Mouse (Mus musculus) MEL (cell line): ENCODE data around the gene Pdgfra. TPM values are rescaled to one million over a fixed set of nuclear protein-coding genes. Genes with fewer than 3 reads are reported as not detected.

Experiments used
- DNase-seq: peaks from one replicate; pipeline ENCODE4 v3.0.0; 2011; ENCODE audit warnings: low read depth, low spot score
- H3K27ac ChIP-seq: 2 replicates; pipeline ENCODE4 v1.5.1; 2012; ENCODE audit warnings: low read depth, mild to moderate bottlenecking, control low read depth, low read length, moderate library complexity; ENCODE audit not compliant: control insufficient read depth
- H3K27me3 ChIP-seq, 2 experiments: fragments of 150-350 bp in 1 of 2; sonication (generic) in 1 of 2; 2 replicates each; pipeline ENCODE4 v1.6.1; 2012; ENCODE audit warnings: low read length in 2 of 2, mild to moderate bottlenecking in 2 of 2, improper control_type of control experiment in 1 of 2, moderate library complexity in 1 of 2; ENCODE audit not compliant: insufficient read depth in 2 of 2, control insufficient read depth in 1 of 2
- H3K36me3 ChIP-seq, 2 experiments: 2 replicates each; pipeline ENCODE4 v1.6.1; 2012 to 2014; ENCODE audit warnings: low read length in 2 of 2, improper control_type of control experiment in 1 of 2, inconsistent platforms in 1 of 2, mild to moderate bottlenecking in 1 of 2; ENCODE audit not compliant: insufficient read depth in 2 of 2, control insufficient read depth in 1 of 2
- H3K4me1 ChIP-seq, 2 experiments: fragments of 150-350 bp in 1 of 2; sonication (generic) in 1 of 2; 2 replicates each; pipeline ENCODE4 v1.6.1; 2012; ENCODE audit warnings: low read length in 2 of 2, improper control_type of control experiment in 1 of 2, mild to moderate bottlenecking in 1 of 2; ENCODE audit not compliant: insufficient read depth in 2 of 2, control insufficient read depth in 1 of 2
- H3K4me3 ChIP-seq, 2 experiments: fragments of 150-350 bp in 1 of 2; sonication (generic) in 1 of 2; 2 replicates each; pipeline ENCODE4 v1.5.1; 2012; ENCODE audit warnings: low read depth in 2 of 2, low read length in 2 of 2, mild to moderate bottlenecking in 2 of 2, moderate library complexity in 2 of 2, control low read depth in 1 of 2, improper control_type of control experiment in 1 of 2; ENCODE audit not compliant: control insufficient read depth in 1 of 2, insufficient read depth in 1 of 2
- H3K79me2 ChIP-seq: 2 replicates; pipeline ENCODE4 v1.6.1; 2012; ENCODE audit warnings: mild to moderate bottlenecking, low read length, moderate library complexity; ENCODE audit not compliant: control insufficient read depth, poor library complexity, insufficient read depth
- H3K9ac ChIP-seq: 2 replicates; pipeline ENCODE4 v1.6.1; 2012; ENCODE audit warnings: low read depth, mild to moderate bottlenecking, control low read depth, low read length, moderate library complexity; ENCODE audit not compliant: control insufficient read depth, poor library complexity, severe bottlenecking
- H3K9me3 ChIP-seq: fragments of 150-350 bp; sonication (generic); replicated peaks from 2 replicates; pipeline ENCODE4 v1.6.1; 2012; ENCODE audit warnings: mild to moderate bottlenecking, low read length, improper control_type of control experiment, moderate library complexity; ENCODE audit not compliant: insufficient read depth
- CHD1 ChIP-seq: IDR thresholded peaks from 2 replicates; pipeline ENCODE4 v1.6.1; 2012; ENCODE audit warnings: low read depth, mild to moderate bottlenecking, inconsistent platforms, low read length, improper control_type of control experiment
- CTCF ChIP-seq, 3 experiments: IDR thresholded peaks in 2 of 3; conservative IDR thresholded peaks in 1 of 3; 2 replicates each; pipeline ENCODE4 v1.5.1; 2011 to 2012; ENCODE audit warnings: low read length in 3 of 3, low read depth in 2 of 3, mild to moderate bottlenecking in 2 of 3, improper control_type of control experiment in 1 of 3, inconsistent platforms in 1 of 3, mixed read lengths in 1 of 3, moderate library complexity in 1 of 3; ENCODE audit not compliant: control insufficient read depth in 1 of 3, insufficient read depth in 1 of 3, poor library complexity in 1 of 3, severe bottlenecking in 1 of 3
- GATA1 ChIP-seq: IDR thresholded peaks from 2 replicates; pipeline ENCODE4 v1.6.1; 2011; ENCODE audit warnings: low read depth, low read length, improper control_type of control experiment
- MAX ChIP-seq: IDR thresholded peaks from 2 replicates; pipeline ENCODE4 v1.6.1; 2011; ENCODE audit warnings: low read length, improper control_type of control experiment
- MAZ ChIP-seq: IDR thresholded peaks from 2 replicates; pipeline ENCODE4 v1.6.1; 2012; ENCODE audit warnings: low read depth, mild to moderate bottlenecking, inconsistent platforms, low read length, improper control_type of control experiment
- MEF2A ChIP-seq: IDR thresholded peaks from 2 replicates; pipeline ENCODE4 v1.6.1; 2014; ENCODE audit warnings: low read depth, mild to moderate bottlenecking, inconsistent platforms, low read length, improper control_type of control experiment; ENCODE audit not compliant: poor library complexity, insufficient replicate concordance, severe bottlenecking; ENCODE audit errors: extremely low read depth
- RAD21 ChIP-seq: IDR thresholded peaks from 2 replicates; pipeline ENCODE4 v1.6.1; 2011; ENCODE audit warnings: mild to moderate bottlenecking, low read depth, low read length, improper control_type of control experiment
- RCOR1 ChIP-seq: IDR thresholded peaks from 2 replicates; pipeline ENCODE4 v1.6.1; 2012; ENCODE audit warnings: low read depth, mild to moderate bottlenecking, inconsistent platforms, low read length, improper control_type of control experiment
- SMC3 ChIP-seq: IDR thresholded peaks from 2 replicates; pipeline ENCODE4 v1.6.1; 2011; ENCODE audit warnings: low read depth, low read length, improper control_type of control experiment
- UBTF ChIP-seq: IDR thresholded peaks from 2 replicates; pipeline ENCODE4 v1.6.1; 2012; ENCODE audit warnings: low read depth, mild to moderate bottlenecking, inconsistent platforms, low read length, improper control_type of control experiment, moderate library complexity, borderline replicate concordance; ENCODE audit not compliant: insufficient read depth
- USF2 ChIP-seq, 2 experiments: IDR thresholded peaks; 2 replicates each; pipeline ENCODE4 v1.6.1; 2011 to 2012; ENCODE audit warnings: improper control_type of control experiment in 2 of 2, low read length in 2 of 2, borderline replicate concordance in 1 of 2, inconsistent platforms in 1 of 2, low read depth in 1 of 2, mild to moderate bottlenecking in 1 of 2; ENCODE audit not compliant: insufficient read depth in 1 of 2
- ZC3H11A ChIP-seq: IDR thresholded peaks from 2 replicates; pipeline ENCODE4 v1.6.1; 2012; ENCODE audit warnings: low read depth, mild to moderate bottlenecking, inconsistent platforms, low read length, improper control_type of control experiment
- ZNF384 ChIP-seq: IDR thresholded peaks from 2 replicates; pipeline ENCODE4 v1.6.1; 2012; ENCODE audit warnings: low read depth, mild to moderate bottlenecking, inconsistent platforms, low read length, improper control_type of control experiment
- polyA plus RNA-seq, 2 experiments: library from polyadenylated mRNA; stranded (reverse) in 1 of 2; unstranded in 1 of 2; fragments of >175 nt in 1 of 2; fragments of >200 nt in 1 of 2; gene quantifications; 2 replicates each; pipeline versions ENCODE4 v1.2.1 to v1.2.4; 2012; ENCODE audit warnings: low replicate concordance in 2 of 2, low read depth in 1 of 2; ENCODE audit not compliant: insufficient read length in 2 of 2, insufficient read depth in 1 of 2, missing spikeins in 1 of 2
- total RNA-seq: library from RNA; depleted of rRNA; stranded (reverse); fragments of 300-350 nt; gene quantifications from 2 replicates; pipeline ENCODE4 v1.2.3, GENCODE M21; 2012

The Pdgfra gene
- total and polyA plus RNA-seq, 3 experiments = 0.07 TPM; not detected in 2

DNA sequence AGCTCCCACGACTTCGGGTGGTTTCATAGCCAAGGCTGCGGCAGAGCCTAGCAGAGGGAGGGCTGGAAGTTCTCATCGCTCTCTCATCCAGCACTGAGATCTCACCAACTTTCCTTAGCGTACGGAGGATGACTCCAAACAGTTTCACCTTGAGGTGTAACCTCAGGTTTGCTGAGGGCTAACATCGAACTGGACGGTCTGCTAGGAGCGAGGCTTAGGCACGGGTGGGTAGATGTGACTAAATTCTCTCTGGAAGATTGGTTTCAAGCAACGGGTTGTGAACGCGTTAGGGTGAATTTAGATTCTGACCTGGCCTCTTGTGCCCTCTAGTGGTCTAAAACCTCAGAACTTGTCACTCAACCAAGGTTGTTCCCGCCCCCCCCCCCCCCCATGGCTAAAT is 9.0 kb upstream of the Pdgfra start:
- Histone ChIP-seq H3K27ac (no peak overlapping the region), H3K9ac (no peak overlapping the region), H3K27me3 (peaks cover 0 to 1% of the 10 kb centered on the region in 2 experiments; a peak in 3 of 4 replicates), H3K4me1 (peaks cover 5 to 6% of the 10 kb centered on the region in 2 experiments; a peak in 3 of 4 replicates), H3K4me3 (no peak overlapping the region), H3K9me3 (no peaks in the 10 kb centered on the region), H3K79me2 (no peaks in the 10 kb centered on the region), H3K36me3 (peaks cover 0 to 9% of the 10 kb centered on the region in 2 experiments; a peak in 2 of 4 replicates)
- peak; percentile 61 for DNase-seq
- peak; percentile 72 for TF ChIP-seq RAD21
- TF ChIP-seq CHD1 = no peak
- TF ChIP-seq MAX = no peak
- TF ChIP-seq MAZ = no peak
- TF ChIP-seq CTCF (IDR thresholded peaks at IDR 0.05 in 2 of 3, conservative IDR thresholded peaks at IDR 0.05 in 1 of 3; ENCODE audit: control insufficient read depth in 1 of 3, insufficient read depth in 1 of 3, low read depth in 2 of 3, low read length in 3 of 3, poor library complexity in 1 of 3, severe bottlenecking in 1 of 3) = peak; percentile 32 to 64 (median 54); a peak in 5 of 6 replicates
- peak; percentile 44; the same call in 1 of the 2 replicates for TF ChIP-seq ZC3H11A
- TF ChIP-seq SMC3 = peak; percentile 66
- TF ChIP-seq, all 39 proteins: peak for 4

DNA sequence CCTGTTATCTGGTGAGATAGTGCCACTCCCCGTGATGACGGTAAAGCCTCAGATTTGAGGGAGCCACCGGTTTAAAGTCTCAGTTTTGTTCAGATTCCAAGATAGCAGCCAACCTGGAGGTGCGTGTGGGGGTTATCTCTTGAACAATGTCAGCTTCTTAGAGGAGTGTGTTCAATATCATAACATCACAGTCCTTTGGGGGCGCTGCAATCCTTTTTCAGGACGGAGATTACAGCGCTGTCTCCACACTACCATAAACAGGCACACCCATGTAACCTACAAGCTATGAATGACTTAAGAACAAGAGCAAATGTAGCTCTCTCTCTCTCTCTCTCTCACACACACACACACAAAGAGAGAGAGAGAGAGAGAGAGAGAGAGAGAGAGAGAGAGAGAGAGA is 8.3 kb upstream of the Pdgfra start:
- no peak overlapping the region for H3K4me3 ChIP-seq
- peaks cover 0 to 9% of the 10 kb centered on the region in 2 experiments; a peak in 2 of 4 replicates for H3K36me3 ChIP-seq
- no peak overlapping the region for H3K9ac ChIP-seq
- H3K79me2 ChIP-seq = no peaks in the 10 kb centered on the region
- H3K27me3 ChIP-seq = peaks cover 0 to 1% of the 10 kb centered on the region in 2 experiments; a peak in 3 of 4 replicates
- peak; percentile 10; the same call in 1 of the 2 replicates for TF ChIP-seq GATA1
- TF ChIP-seq USF2 (IDR thresholded peaks at IDR 0.05; ENCODE audit: borderline replicate concordance in 1 of 2, insufficient read depth in 1 of 2, low read depth in 1 of 2, low read length in 2 of 2) = no peak
- peak; percentile 81 for TF ChIP-seq RCOR1
- TF ChIP-seq CTCF (IDR thresholded peaks at IDR 0.05 in 2 of 3, conservative IDR thresholded peaks at IDR 0.05 in 1 of 3; ENCODE audit: control insufficient read depth in 1 of 3, insufficient read depth in 1 of 3, low read depth in 2 of 3, low read length in 3 of 3, poor library complexity in 1 of 3, severe bottlenecking in 1 of 3) = peak in 1 of 3 experiments; percentile 39; a peak in 2 of 6 replicates
- no peak for TF ChIP-seq ZNF384
- TF ChIP-seq MEF2A = no peak
- peak; percentile 38 for DNase-seq
- H3K4me1 ChIP-seq = peaks cover 5 to 6% of the 10 kb centered on the region in 2 experiments; a peak in 3 of 4 replicates
- no peak overlapping the region for H3K27ac ChIP-seq
- no peaks in the 10 kb centered on the region for H3K9me3 ChIP-seq

DNA sequence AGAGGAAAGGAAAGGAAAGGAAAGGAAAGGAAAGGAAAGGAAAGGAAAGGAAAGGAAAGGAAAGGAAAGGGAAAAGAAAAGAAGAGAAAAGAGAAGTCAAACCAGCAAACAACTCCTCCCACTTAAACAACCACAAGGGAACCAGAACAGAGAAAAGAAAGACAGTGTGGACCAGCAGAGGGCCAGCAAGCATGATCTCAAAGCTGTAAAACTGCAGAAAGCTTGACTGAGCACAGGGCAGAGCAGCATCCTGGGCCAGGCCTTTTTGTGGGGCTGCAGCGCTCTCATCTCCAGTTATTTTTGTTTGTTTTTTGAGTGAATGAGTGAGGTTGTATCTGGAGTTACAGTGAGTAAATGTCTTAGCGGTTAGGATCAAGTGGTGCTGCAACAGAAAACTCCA is 6.8 kb upstream of the Pdgfra start:
- H3K9me3 ChIP-seq = no peaks in the 10 kb centered on the region
- TF ChIP-seq CTCF (IDR thresholded peaks at IDR 0.05 in 2 of 3, conservative IDR thresholded peaks at IDR 0.05 in 1 of 3; ENCODE audit: control insufficient read depth in 1 of 3, insufficient read depth in 1 of 3, low read depth in 2 of 3, low read length in 3 of 3, poor library complexity in 1 of 3, severe bottlenecking in 1 of 3) (peak in 1 of 3 experiments; percentile 20; a peak in 1 of 6 replicates), UBTF (no peak)
- H3K4me3 ChIP-seq = no peak overlapping the region
- H3K27ac ChIP-seq = no peak overlapping the region
- no peaks in the 10 kb centered on the region for H3K79me2 ChIP-seq
- H3K9ac ChIP-seq = no peak overlapping the region
- H3K36me3 ChIP-seq = peaks cover 0 to 9% of the 10 kb centered on the region in 2 experiments; a peak in 2 of 4 replicates
- H3K4me1 ChIP-seq = peaks cover 5 to 6% of the 10 kb centered on the region in 2 experiments; a peak in 3 of 4 replicates
- peaks cover 0 to 1% of the 10 kb centered on the region in 2 experiments; a peak in 2 of 4 replicates for H3K27me3 ChIP-seq
- peak; percentile 36 for DNase-seq
